Mouse (Mus musculus) monocyte, adult 5-6 weeks (primary cell): ENCODE results near the gene Runx1. TPM values are rescaled to one million over a fixed set of nuclear protein-coding genes. Genes with fewer than 3 reads are reported as not detected.
A peak's percentile ranks its signal among the peaks of the same experiment; 100 is the strongest.

Experiments used
- ATAC-seq: fragments of 153-309, 156-312 bp; replicated peaks from 2 replicates; pipeline ENCODE4 v1.8.0; 2017; ENCODE audit warnings: mild to moderate bottlenecking; ENCODE audit not compliant: low TSS enrichment, insufficient number of reproducible peaks, severe bottlenecking, poor library complexity, low FRiP score
- total RNA-seq: library from RNA; stranded (forward); fragments of 200-1000, 200-491, 200-594 nt; gene quantifications from 3 replicates; pipeline ENCODE4 v1.2.3, GENCODE M21; 2017

Runx1 gene
- 48.6 to 147 TPM (median 77.3 TPM) in 3 replicates for total RNA-seq

DNA sequence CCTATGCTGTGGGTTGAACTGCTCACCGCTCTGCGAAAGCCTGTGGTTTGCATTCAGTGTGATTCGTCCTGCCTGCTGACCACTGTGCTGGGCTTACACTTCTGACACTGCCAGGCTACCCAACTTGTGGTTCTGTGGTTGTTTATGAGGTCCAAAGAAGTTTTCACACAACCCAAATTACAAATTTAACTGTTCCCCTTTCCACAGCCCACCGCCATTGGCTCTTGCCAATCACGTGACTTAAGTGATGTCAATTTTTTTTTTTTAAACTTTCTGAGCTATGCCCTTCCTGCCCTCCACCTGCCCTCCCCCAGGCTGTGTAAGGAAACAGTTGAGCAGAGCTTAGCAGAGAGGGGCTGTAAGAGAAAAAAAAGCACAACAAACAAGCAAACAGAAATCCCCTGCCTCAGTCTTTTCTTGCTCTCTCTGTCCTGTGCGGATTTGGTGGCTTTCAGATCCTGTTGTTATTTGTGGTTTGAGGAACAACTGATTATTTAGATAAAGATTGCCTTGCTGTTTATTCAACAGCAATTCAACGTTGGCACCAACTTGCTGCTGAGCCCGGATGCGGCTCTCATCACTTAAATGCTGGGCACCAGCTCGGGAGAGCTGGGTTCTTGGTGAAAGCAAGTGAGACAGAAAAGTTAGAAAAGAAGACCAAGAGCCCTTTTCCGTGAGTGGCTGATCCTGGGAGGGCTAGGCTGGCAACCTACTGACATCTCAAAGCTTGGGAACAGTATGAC lies at the start of gene Runx1:
Runx1 (minus strand) TSS at position 242 of the 743 bp plus-strand sequence.
- ATAC-seq = peak; percentile 80

DNA sequence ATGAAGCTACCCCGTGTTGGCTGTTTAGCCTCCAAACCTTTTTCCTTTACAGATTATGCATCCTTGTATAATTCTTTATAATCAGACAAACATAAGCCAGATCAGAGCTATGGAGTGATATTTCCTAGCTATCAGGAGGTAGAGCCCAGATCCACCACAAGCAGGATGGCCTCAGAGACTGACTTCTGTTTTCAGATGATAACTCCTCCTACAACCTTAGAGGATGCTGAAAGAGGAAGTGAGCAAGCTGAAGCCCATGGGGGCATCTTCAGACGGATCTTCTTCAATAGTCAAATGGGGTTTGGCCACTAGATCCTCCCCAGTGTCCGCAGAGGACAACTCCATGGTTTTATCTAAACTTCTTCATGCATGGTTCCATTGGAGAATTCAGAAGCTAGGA lies 48.1 kb upstream of the Runx1 start:
- ATAC-seq = peak; percentile 88

DNA sequence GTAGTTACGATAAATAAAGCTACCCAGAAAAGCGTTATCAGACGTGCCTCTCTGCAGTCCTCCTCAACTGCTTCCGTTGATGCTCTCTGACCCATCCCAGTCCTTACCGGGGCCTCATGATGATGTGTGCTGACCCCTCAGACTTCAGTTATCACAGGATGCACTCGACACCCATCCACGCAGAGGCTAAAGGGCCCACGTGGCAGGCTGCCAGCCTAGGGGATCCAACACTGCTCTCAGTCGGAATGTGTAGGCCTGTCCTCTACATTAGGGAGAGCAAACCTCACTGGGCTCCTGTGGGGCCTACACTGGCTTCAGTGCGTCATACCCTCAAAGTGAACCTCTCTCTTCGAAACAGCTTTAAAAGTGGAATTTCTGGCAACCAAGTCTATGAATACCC lies 45.8 kb upstream of the Runx1 start:
- ATAC-seq = no peak

DNA sequence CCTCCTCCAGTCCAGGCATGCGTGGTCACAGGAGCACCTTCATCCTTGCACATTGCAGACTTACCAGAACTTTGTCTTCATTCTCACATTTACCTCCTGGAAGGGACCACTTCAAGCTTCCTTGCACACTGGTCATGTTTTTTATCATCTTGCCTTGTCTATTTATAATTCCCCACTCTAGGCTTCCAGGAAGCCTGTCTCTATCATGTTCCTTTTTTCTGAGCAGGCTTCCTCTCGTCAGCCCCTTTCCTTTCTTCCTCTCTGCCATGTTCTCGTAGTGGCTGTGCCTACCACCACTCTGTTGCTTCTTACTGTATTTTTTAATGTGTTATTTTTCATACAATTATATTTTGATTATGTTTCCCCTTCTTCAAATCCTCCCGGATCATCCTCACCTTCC lies 42.6 kb upstream of the Runx1 start:
- no peak for ATAC-seq

DNA sequence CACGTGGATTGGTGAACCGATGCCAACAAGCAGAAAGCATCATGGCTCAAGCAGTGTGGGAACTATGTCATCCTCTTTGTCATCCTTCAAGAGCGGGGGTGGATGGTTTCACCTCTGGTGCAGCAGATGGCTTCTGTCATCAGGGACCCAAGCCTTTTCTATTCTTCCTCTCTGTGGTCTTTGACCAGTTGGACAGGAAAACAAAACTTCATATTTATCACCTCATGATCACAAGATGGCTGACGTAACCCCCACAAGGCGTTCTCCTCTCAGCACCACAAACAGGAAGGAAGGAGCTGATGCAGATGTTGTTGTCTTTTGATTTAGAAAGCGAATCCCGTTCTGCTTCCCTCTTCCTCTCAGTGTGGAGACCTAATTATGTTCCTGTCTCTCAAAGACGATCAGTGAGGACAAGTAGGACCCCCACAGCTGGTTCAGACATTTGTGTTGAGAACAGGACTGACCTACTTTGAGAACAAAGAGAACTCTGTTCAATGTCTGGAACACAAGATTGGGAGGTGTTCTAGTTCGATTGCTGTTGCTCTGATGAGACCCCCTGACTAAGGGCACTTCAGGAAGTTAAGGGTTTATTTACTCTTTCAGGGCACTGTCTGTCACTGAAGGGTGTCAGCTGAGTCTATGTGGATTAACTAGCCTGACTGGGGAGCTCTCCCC lies 41.4 kb upstream of the Runx1 start:
- ATAC-seq = peak; percentile 75

DNA sequence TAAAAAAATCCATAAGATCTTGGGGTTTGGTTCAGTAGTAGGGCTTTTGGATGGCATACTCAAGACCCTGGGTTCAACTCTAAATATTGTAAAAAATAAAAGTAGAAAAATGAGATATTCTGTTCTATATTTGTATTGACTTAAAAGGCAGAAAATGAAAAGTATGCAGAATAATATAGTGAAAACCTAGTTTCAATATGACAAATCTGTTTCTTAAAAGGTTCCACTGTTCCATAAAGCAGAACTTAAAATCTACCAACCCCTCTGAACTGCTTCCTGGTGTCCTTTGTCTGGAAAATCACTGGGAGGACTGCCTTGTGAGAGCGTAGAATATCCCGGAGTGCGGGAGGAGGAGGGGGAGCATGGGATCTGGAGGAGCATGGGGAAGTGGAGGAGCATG lies 39.4 kb upstream of the Runx1 start:
- no peak for ATAC-seq

DNA sequence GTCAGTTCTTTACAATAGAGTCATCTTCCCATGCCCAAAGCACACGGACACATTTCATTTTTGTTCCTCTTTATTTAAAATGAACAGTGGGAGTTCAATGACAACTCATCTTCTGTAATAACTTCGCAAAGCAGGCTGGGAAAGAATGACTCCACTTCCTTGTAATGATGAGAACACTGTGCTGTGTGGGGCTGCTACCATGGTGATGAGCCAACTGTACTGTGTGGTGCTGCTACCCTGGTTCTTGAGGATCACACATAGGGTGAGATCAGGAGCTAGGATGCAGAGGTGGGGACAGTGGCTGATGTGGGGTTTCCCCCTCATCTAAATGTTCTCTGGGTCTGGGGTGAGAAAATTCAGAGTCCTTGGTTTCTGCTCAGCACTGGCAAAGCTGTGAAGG lies 38.2 kb upstream of the Runx1 start:
- ATAC-seq = peak; percentile 69

DNA sequence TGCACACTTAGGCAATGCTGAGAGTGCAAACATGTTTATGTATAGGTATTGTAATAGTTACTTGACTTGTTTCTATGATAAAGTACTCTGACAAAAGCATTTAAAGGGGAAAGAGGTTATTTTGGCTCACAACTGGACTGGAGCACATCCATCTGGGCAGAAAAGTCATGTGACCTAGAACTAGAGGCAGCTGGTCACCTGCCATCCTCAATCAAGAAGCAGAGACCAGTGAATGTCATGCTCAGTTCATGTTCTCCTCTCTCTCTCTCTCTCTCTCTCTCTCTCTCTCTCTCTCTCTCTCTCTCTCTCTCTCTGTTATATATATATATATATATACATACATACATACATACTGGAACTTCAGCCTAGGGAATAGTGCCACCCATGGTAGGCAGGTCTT lies 37.2 kb upstream of the Runx1 start:
- ATAC-seq = no peak

DNA sequence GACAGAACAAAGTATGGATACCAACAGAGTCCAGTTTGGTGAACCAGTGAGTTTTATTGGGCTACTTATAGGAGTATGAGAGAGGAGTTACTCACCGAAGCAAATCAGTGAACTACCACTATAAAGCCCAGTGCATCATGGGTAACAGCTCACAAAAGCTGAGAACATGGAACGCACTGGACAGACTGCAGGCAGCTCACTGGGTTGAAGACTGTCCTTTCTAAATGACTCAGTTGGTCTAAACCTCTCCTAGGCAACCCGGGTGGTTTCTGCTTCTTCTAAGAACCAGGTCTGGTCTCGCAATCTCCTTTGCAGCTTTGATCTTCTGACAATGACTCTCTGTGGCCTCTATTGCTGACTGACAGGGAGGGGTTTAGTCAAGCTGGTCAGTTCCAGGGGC lies 36.5 kb upstream of the Runx1 start:
- no peak for ATAC-seq

DNA sequence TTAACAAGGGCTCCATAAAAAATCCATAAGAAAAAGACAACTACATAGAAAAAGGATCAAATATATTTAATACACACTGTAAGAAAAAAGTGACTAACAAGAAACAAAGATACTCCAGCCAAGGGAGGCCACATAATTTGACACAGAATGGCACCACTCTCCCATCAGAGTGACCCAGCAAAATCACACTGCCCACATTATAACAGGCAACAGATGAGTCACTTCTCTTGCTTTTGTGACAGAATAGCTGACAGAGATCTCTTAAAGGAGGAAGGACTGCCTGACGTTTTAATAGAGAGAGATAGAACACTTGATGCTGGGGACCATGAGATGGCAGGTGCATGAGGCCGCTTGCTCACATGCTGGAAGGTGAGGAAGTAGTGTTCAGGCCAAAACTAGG lies 35.6 kb upstream of the Runx1 start:
- ATAC-seq = peak; percentile 24; the same call in 1 of the 2 replicates

DNA sequence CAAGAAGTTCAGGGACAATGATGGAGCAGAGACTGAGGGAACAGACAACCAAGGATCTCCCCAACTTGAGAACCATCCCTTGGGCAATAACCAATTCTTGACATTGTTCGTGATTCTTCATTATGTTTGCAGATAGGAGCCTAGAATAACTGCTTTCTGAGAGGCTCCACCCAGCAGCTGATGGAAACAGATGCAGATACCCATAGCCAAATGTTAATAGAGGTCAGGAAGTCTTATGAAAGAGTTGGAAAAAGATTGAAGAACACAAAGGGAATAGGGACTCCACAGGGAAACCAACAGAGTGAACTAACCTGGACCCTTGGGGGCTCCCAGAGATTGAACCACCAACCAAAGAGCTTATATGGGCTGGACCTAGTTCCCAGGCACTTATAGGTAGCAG lies 34.7 kb upstream of the Runx1 start:
- no peak for ATAC-seq

DNA sequence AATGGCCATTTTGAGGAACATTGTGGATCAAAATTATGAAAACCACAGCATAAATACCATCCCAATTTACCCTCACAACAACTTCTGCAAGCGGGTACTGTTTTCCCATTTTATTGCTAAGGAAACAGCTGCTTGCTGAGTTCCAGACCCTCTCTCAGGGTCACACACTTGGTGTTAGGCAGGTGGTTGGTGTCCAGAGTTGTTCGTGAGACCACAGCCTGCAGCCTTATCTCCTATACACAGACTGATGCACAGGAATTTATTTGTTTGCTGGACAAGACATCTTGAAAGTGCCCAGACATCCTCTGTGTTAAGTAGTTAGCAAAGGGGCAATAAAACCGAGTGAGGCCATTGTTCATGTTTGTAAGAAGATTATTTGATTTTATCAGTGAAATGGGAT lies 30.8 kb upstream of the Runx1 start:
- no peak for ATAC-seq

DNA sequence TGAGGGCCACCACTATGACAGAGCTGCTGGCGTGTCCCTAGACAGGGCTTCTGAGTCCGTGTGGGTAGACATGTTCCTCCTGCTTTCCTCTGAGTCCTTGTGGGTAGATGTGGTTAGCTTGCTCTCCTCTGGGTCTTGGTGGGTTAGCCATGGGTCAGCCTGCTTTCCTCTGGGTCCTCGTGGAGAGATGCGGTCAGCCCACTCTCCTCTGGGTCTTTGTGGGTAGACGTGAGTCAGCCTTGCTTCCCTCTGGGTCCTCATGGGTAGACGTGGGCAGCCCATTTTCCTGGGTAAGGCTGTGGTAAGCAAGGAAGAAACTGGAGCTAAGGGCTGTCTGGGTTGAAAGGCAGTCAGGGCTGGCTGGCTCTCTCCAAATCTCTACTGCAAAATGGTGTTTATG lies 26.3 kb upstream of the Runx1 start:
- ATAC-seq = no peak

DNA sequence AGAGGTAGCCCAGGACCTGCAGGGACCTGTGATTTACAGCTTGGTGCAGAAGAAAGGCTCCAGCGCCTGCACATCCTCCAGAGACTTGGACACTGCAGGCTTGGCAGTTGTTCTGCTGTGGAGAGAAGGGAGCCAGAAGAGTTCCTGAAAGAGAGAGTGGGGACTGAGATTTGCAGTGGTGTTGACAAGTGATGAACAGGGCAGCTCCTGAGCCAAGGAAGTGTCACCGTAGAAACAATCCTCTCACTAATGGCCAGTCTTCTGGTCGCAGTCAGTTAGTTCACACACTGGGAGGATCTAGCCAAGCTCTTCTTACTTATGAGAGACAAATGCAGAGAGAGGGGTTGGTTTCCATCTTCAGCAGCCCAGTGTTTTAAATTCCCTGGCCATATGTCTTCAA lies 24.5 kb upstream of the Runx1 start:
- ATAC-seq = no peak

DNA sequence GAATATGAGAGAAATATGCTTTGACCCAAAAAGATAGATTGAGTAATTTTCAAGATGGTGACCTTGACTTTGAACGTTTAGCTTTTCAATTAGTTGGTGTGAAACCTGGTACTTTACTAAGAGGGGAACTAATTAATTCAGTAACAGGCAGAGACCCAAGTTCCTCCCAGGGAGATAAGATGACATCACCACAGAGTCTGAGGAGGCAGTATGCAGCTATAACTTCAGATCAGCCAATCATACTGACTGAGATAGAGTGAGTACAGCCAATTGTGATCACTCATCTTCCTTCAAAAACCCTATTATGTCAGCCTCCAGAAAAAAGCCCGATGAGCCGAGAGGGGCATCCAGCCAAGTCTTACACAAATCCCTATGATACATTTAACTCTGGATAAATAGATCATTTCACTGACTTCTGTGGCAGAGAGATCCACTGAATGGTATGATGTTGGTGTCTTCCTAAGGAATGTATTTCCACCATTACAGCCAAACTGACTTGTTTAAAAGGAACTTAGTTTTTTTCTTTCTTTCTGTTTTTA lies 21.9 kb upstream of the Runx1 start:
- peak; percentile 88 for ATAC-seq

DNA sequence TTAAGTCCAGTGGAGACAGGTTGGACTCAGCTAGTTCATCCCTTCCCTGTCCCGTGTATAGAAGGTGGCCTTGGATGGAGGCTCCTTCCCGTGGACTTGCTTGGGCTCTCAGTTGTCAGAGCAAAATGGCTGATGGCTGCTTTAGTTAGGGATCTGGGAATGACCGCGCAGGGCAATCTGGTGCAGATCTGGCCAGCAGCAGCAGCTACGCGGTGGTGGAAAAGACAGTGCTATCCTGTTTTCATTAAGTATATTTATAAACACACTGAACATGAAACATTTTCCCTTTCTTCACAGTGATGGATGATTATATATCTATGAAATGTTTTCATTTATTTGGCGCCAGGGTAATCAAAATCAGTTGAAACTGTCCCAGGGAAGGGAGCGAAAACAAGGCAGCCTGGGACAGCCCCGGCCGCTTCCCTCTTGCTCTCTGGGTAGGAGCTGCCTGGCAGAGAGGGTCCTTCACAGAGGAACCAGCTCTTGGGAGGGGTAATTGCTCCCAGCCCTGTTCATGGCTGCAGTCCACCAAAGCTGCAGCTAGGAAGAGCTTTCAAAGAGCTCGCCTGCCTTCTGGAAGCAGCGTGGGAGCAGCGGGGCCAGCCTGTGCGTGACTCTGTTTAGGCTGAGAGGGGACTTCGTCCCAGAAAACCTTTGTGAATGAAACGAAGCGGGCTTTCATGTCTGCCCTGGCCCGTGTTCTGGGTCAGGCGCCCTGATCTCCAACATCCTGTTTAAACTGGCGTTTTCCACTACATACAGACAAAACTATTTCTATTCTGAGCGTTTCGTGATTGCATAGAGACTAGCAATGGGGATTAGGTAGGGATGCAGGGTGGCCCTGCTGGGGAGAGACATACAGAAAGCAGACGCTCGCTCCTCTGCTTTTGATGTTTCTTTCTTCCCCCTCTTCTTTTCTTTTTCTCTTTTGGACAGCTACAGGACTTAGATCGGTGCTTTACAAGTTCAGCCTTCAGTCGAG lies 19.6 kb upstream of the Runx1 start:
- ATAC-seq = no peak

DNA sequence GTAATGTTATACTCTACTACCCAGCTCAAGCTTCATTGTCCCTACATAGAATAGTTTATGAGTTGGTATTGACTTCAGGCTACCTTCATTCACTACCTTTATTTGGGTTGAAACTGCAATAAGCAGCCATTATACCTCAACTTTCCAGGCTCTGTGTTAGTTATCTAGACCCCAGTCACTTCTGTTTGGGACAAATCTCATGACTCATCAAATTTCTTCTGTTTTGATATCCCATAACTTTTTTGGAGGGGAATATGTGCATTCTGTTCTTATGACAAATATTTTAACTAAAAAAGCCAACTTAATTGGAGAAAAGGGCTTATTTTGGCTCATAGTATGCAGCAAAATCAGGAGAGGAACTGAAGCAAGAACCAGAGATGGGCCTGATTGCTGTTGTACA lies 12.8 kb upstream of the Runx1 start:
- ATAC-seq = no peak

DNA sequence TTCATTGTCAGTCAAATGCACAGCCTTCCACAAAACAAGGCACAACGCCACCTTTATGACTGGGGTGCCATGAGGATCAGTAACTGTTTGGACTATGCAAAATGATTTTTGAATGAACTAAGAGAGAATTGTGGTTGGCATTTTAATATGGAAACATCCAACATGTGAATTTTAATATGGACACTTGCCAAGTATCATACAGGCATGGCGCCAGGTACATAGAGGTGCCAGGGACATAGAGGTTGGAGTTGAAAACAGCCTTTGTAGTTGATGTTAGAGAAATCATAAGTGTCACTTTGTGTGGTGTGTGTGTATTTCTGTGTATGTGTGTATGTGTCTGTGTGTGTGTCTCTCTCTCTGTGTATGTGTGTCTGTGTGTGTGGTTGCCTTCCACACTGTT lies 5.4 kb upstream of the Runx1 start:
- ATAC-seq = no peak

DNA sequence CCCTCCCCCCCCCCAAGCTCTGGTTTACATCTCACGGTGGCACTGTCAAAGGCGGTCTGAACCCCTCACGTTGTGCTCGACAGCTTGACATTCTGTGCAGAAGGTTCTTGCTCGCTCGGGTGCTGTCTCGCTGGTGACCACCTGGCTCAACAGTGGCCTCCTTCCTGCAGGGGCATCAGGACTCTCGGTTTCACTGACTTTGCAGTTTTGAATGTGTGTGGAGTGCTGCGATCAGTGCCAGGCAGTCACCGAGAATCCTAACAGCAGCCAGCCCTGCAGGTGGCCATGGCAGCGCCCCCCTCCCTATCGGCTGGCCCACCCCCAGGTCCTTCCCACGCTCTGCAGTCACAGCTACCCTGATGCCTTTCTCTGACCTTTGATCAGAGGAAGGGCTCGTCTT lies 4.5 kb upstream of the Runx1 start:
- no peak for ATAC-seq
